Mouse (Mus musculus) c-Kit-positive CD71-positive TER-119-negative erythroid progenitor cells, embryonic 14.5 days (primary cell): Measurements from ENCODE around the gene Simc1.

ENCODE experiments used
- DNase-seq: peaks from one replicate; pipeline ENCODE4 v3.0.0-alpha.2; 2013; ENCODE audit warnings: low read depth

Gene Simc1

GRCm38 (mm10) chr13:54589414-54589995 is 85.9 kb downstream of the Simc1 start:
- DNase-seq: no peak

GRCm38 (mm10) chr13:54589996-54590951 is 86.7 kb downstream of the Simc1 start, which contains the start of the genes Nop16 and Higd2a:
Gene Nop16, minus strand, starts transcription at chr13:54590090.
Gene Higd2a, plus strand, starts transcription at chr13:54590207.
- peak; percentile 99 for DNase-seq

DNA sequence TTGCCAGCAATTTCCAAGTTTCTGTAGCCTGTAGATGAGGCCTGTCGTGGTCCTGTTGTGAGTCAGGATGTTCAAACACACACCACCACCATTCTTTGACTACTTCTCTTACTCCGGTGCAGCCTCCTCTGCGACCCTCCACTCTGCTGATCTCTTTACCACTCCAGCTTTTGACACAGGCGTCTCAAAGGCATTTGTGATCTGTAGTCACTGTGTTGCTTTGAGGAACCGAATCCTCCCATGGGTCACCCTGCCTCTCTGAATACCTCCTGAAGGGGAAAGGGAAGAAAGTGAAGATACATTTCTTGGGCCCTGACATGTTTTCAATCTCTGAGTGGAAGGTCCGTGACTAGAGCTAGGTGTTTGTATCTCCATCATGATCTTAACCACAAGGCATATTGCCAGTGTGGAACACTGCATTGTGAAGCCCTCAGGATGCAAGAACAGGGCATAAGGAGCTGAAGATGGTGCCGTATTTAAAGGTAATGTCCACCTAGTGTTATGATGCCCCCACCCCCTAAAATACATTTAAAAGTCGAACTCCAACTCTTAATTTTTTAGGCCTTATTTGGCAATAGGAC is 88.3 kb downstream of the Simc1 start:
- DNase-seq: no peak

GRCm38 (mm10) chr13:54593617-54594016 is 90.0 kb downstream of the Simc1 start:
- DNase-seq: no peak

DNA sequence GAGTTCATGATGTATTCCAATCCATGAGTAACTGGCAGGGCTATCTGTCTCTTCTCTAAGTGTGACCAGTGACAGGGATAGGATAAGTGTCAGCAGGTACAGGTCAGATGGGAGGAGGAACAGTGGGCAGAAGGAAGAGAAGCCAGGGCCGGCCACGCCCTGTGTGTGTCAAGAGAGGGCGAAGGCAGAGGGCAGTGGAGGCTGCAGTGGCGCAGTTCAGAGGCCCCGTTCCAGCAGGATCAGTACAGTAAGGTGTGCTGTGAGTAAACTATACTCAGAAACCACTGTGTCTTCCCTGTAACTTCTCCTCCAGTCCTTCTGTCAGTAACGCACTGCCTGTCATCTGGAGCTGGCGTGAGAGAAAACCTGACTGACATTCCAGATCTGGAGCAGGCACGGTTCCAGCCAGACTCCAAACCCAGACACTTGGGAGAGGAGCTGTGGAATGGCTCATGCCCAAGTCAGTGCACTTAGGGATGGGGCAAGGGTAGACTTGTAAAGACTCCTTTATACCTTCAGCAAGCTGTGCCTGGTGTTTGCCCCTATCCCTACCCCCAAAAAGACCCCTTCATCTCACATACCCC is 92.6 kb downstream of the Simc1 start:
- no peak for DNase-seq

DNA sequence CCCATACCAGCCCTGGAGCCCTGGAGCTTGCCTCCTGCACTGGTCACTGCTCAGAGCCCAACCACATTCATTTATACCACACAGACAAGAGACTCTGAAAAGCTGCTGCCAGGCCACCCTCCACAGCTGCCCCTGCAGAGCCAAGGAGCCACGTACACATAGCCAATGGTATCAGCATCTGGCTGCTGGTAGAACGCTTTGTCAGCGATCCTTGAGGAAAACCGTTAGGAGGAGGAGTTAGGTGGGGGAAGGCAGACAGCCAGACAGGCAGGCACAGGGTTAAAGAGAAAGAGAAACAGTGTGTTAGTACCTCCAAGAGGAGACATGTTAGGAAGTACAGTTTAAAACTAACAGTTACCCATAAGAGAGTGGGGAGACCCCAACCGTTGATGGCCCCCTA is 93.3 kb downstream of the Simc1 start:
- DNase-seq: no peak

- DNase-seq: no peak
These were observed 95.1 kb downstream of the Simc1 start for GRCm38 (mm10) chr13:54598622-54599143.
